Mouse (Mus musculus): ENCODE measurements around the gene Lsp1.

GRCm38 (mm10) chr7:142496800-142497199 is 36.2 kb downstream of the Lsp1 start:
- TF ChIP-seq CTCF (IDR thresholded peaks at IDR 0.05; ENCODE audit: low read depth, low read length) (no peak; the same call in 1 of the 2 replicates), TAL1 (conservative IDR thresholded peaks at IDR 0.05; ENCODE audit: low read depth, low read length) (no peak), GATA1 (IDR thresholded peaks at IDR 0.05; ENCODE audit: borderline replicate concordance, low read length) (no peak), POLR2AphosphoS5 (IDR thresholded peaks at IDR 0.05; ENCODE audit: insufficient replicate concordance, low read depth, low read length) (no peak), GATA2 (IDR thresholded peaks at IDR 0.05; ENCODE audit: borderline replicate concordance, low read depth, low read length) (no peak)

Measured in G1E (cell line).